Mouse (Mus musculus): ENCODE measurements around the gene Gtf2h3. TPM values are rescaled to one million over a fixed set of nuclear protein-coding genes. Genes with fewer than 3 reads are reported as not detected.
A peak's percentile ranks its signal among the peaks of the same experiment; 100 is the strongest.
"Not testable (repeated sequence)": the region's sequence is repeated elsewhere in the genome, so short reads cannot be mapped to it uniquely, and the experiment has no call there.

The Gtf2h3 gene
- total and polyA plus RNA-seq, 3 experiments, result 51.9 to 84.9 (median 58.2) TPM

GRCm38 (mm10) chr5:124550737-124551136, 28.2 kb upstream of the Gtf2h3 start:
- H3K9ac ChIP-seq (ENCODE audit: insufficient read depth, low read depth); dilution Hi-C loops (cut with MboI; ENCODE audit: extremely low pct_ligation_motif_present, extremely low pct_unique_long_range_greater_than_20kb, low sequenced_read_pairs); H3K27ac ChIP-seq (ENCODE audit: insufficient read depth, low read depth); H3K9me3 ChIP-seq (replicated peaks; ENCODE audit: low read length); H3K4me3 ChIP-seq (replicated peaks in 1 of 3; ENCODE audit: low read depth in 2 of 3, low read length in 2 of 3, poor library complexity in 1 of 3); DNase-seq (ENCODE audit: extremely low read depth); H3K4me2 ChIP-seq (ENCODE audit: insufficient read depth, low read depth, poor library complexity, severe bottlenecking); H3K27me3 ChIP-seq (replicated peaks): not testable (repeated sequence)
- Histone ChIP-seq H3K36me3 (replicated peaks in 1 of 2; ENCODE audit: control insufficient read depth in 1 of 2, insufficient read depth in 1 of 2, low read length in 1 of 2) (peaks cover 39 to 53% of the 10 kb centered on the region in 2 experiments), H3K79me2 (replicated peaks; ENCODE audit: control insufficient read depth, extremely low read depth, insufficient read depth, poor library complexity, severe bottlenecking) (peaks cover 30% of the 10 kb centered on the region), H3K4me1 (ENCODE audit: control insufficient read depth in 1 of 2, insufficient read depth in 2 of 2) (peaks cover 0 to 17% of the 10 kb centered on the region in 2 experiments; a peak in 2 of 4 replicates)
- in situ Hi-C loops (cut with MboI; ENCODE audit: low pct_ligation_motif_present, low pct_unique_long_range_greater_than_20kb, low sequenced_read_pairs), result loop anchor here (10.0 kb wide), 1 partner anchor 196 kb away; no protein-coding TSS in a partner anchor
- TF ChIP-seq ZNF384 (IDR thresholded peaks at IDR 0.05; ENCODE audit: low read depth, low read length), result peak; percentile 45; the same call in 1 of the 2 replicates

DNA sequence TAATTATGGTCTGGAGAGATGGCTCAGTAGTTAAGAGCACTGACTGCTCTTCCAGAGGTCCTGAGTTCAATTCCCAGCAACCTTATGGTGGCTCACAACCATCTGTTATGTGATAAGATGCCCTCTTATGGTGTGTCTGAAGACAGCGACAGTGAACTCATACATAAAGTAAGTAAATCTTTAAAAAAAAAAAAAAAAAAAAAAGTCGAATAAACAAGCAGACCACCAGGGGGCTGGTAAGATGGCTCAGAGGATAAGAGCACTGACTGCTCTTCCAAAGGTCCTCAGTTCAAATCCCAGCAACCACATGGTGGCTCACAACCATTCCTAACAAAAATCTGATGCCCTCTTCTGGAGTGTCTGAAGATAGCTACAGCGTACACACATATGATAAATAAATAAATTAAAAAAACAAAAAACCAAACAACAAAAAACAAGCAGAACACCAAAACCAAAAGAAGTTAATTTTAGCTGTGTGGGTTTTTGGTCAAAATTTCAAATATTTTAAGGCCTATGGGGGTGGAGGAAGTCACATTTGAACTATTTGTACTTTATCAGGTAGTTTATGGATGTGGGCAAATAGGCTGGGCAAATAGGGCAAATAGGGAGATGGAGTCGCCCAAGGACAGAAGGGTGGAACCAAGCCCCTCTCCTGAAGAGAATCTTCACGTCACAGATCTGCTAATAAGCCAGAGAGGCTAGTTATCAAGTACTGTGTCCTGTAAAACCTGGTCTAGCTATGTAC, 27.4 kb upstream of the Gtf2h3 start:
- in situ Hi-C loops (cut with MboI; ENCODE audit: low pct_ligation_motif_present, low pct_unique_long_range_greater_than_20kb, low sequenced_read_pairs), result loop anchor here (10.0 kb wide), 1 partner anchor 197 kb away; no protein-coding TSS in a partner anchor
- H3K9me3 ChIP-seq (replicated peaks; ENCODE audit: low read length); H3K27me3 ChIP-seq (replicated peaks); dilution Hi-C loops (cut with MboI; ENCODE audit: extremely low pct_ligation_motif_present, extremely low pct_unique_long_range_greater_than_20kb, low sequenced_read_pairs): not testable (repeated sequence)
- H3K9ac ChIP-seq (ENCODE audit: insufficient read depth, low read depth), result peak overlapping the region; percentile 91
- peaks cover 0 to 11% of the 10 kb centered on the region in 2 experiments; a peak in 2 of 4 replicates for H3K4me1 ChIP-seq (ENCODE audit: control insufficient read depth in 1 of 2, insufficient read depth in 2 of 2)
- peak overlapping the region; percentile 64 to 83 (median 79) for H3K4me3 ChIP-seq (replicated peaks in 1 of 3; ENCODE audit: low read depth in 2 of 3, low read length in 2 of 3, poor library complexity in 1 of 3)
- peak overlapping the region; percentile 97 for H3K4me2 ChIP-seq (ENCODE audit: insufficient read depth, low read depth, poor library complexity, severe bottlenecking)
- peak overlapping the region; percentile 66 for H3K27ac ChIP-seq (ENCODE audit: insufficient read depth, low read depth)
- DNase-seq (ENCODE audit: extremely low read depth), result peak; percentile 37
- peak; percentile 80 for TF ChIP-seq ZNF384 (IDR thresholded peaks at IDR 0.05; ENCODE audit: low read depth, low read length)
- TF ChIP-seq CTCF (conservative IDR thresholded peaks at IDR 0.05 in 1 of 2, IDR thresholded peaks at IDR 0.05 in 1 of 2; ENCODE audit: low read depth in 2 of 2, low read length in 2 of 2), result peak in 1 of 2 experiments; percentile 35; a peak in 2 of 4 replicates
- H3K79me2 ChIP-seq (replicated peaks; ENCODE audit: control insufficient read depth, extremely low read depth, insufficient read depth, poor library complexity, severe bottlenecking), result peaks cover 22% of the 10 kb centered on the region
- peaks cover 36 to 53% of the 10 kb centered on the region in 2 experiments for H3K36me3 ChIP-seq (replicated peaks in 1 of 2; ENCODE audit: control insufficient read depth in 1 of 2, insufficient read depth in 1 of 2, low read length in 1 of 2)

DNA sequence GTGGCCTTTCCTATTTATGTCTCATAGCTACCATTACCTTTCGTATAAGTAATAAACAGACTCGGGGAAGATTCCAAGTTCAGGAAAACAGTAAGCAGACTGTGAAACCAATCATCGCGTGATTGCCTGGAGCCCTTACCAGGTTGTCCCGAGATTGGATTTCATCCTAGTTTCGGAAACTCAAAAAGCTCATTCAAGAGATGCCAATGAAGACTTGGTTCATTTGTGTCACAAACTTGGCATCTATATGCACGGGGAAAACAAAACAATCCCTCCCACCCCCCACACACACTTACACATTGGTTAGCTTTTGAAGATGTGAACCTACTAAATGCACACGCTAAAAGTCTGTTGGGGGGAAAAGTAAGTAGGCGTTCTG, 26.9 kb upstream of the Gtf2h3 start:
- Histone ChIP-seq H3K9ac (ENCODE audit: insufficient read depth, low read depth) (peak overlapping the region; percentile 91), H3K36me3 (replicated peaks in 1 of 2; ENCODE audit: control insufficient read depth in 1 of 2, insufficient read depth in 1 of 2, low read length in 1 of 2) (peaks cover 37 to 54% of the 10 kb centered on the region in 2 experiments), H3K27ac (ENCODE audit: insufficient read depth, low read depth) (peak overlapping the region; percentile 66), H3K4me1 (ENCODE audit: control insufficient read depth in 1 of 2, insufficient read depth in 2 of 2) (peaks cover 0 to 10% of the 10 kb centered on the region in 2 experiments; a peak in 2 of 4 replicates), H3K27me3 (replicated peaks) (no peaks in the 10 kb centered on the region), H3K4me3 (replicated peaks in 1 of 3; ENCODE audit: low read depth in 2 of 3, low read length in 2 of 3, poor library complexity in 1 of 3) (peak overlapping the region; percentile 64 to 83 (median 79)), H3K9me3 (replicated peaks; ENCODE audit: low read length) (no peaks in the 10 kb centered on the region), H3K4me2 (ENCODE audit: insufficient read depth, low read depth, poor library complexity, severe bottlenecking) (peak overlapping the region; percentile 97), H3K79me2 (replicated peaks; ENCODE audit: control insufficient read depth, extremely low read depth, insufficient read depth, poor library complexity, severe bottlenecking) (peaks cover 19% of the 10 kb centered on the region)
- dilution Hi-C loops (cut with MboI; ENCODE audit: extremely low pct_ligation_motif_present, extremely low pct_unique_long_range_greater_than_20kb, low sequenced_read_pairs), result no loop called here
- in situ Hi-C loops (cut with MboI; ENCODE audit: low pct_ligation_motif_present, low pct_unique_long_range_greater_than_20kb, low sequenced_read_pairs), result loop anchor here (10.0 kb wide), 1 partner anchor 197 kb away; no protein-coding TSS in a partner anchor
- TF ChIP-seq CHD2 (IDR thresholded peaks at IDR 0.05; ENCODE audit: low read length) (peak; percentile 80; the same call in 1 of the 2 replicates), RCOR1 (conservative IDR thresholded peaks at IDR 0.05; ENCODE audit: low read depth, low read length) (no peak), GABPA (IDR thresholded peaks at IDR 0.05; ENCODE audit: insufficient replicate concordance, low read depth, low read length) (no peak), SIN3A (IDR thresholded peaks at IDR 0.05; ENCODE audit: low read length) (no peak), TBP (conservative IDR thresholded peaks at IDR 0.05; ENCODE audit: low read depth, low read length) (no peak)
- peak; percentile 38 for DNase-seq (ENCODE audit: extremely low read depth)

All from CH12.LX (cell line).